In genomic region chr16:49858161-49858906, GRCm38 (mm10) we compare ENCODE assay signal across 9 mouse cellular contexts. TPM values are rescaled to one million over a fixed set of nuclear protein-coding genes. Genes with fewer than 3 reads are reported as not detected.
DNase-seq lines count a peak whose midpoint lies in the region; ATAC-seq and TF ChIP-seq lines count a peak whose summit lies in the region.
"Had no signal": no experiment of that assay in that cellular context is flagged by ENCODE, and none has a peak within 500 bp of the region (broad histone marks: within the 10 kb centered on the region; RNA-seq: fewer than 3 reads in every experiment).

No protein-coding gene starts in this region.

- no peak for TF ChIP-seq CTCF in thymus, adult 2 months (IDR thresholded peaks at IDR 0.05; ENCODE audit: borderline replicate concordance, control insufficient read depth, extremely low read depth, insufficient read depth, low read length, poor library complexity)

- peak overlapping the region; percentile 55 for H3K4me2 ChIP-seq in forebrain, embryonic 14.5 days (ENCODE audit: low read length)
- H3K4me2 ChIP-seq in liver, embryonic 13.5 days = peak overlapping the region; percentile 76

- intact Hi-C loops in left cerebral cortex, postnatal 36 days (cut with DNase I) = loop anchor here (5.0 kb wide), 3 partner anchors 189 to 574 kb away; partner anchors contain the start of gene Bbx

- H3K9ac ChIP-seq in forebrain, embryonic 14.5 days (ENCODE audit: low read length) = peak overlapping the region; percentile 45; the same call in 1 of the 2 replicates
- H3K9ac ChIP-seq in liver, embryonic 13.5 days = peak overlapping the region; percentile 100

- WGBS in forebrain, embryonic 14.5 days = 77% methylated on average over 9 of the region's 9 CpGs
- 89% methylated on average over 9 of the region's 9 CpGs for WGBS in forebrain, embryonic 10.5 days
- WGBS in thymus, adult 2 months = under 1% methylated on average over 9 of the region's 9 CpGs
- WGBS in liver, embryonic 13.5 days (ENCODE audit: insufficient replicate concordance) = 21% methylated on average over 9 of the region's 9 CpGs

- ATAC-seq in forebrain, embryonic 14.5 days = no peak
- ATAC-seq in liver, embryonic 13.5 days (ENCODE audit: low read depth) = no peak

- TF ChIP-seq POLR2A in thymus, adult 2 months (IDR thresholded peaks at IDR 0.05; ENCODE audit: control insufficient read depth, extremely low read depth, insufficient read depth, low read length, poor library complexity) = no peak

- no peak for DNase-seq in forebrain, embryonic 14.5 days (ENCODE audit: low spot score)
- DNase-seq in forebrain, embryonic 10.5 days (ENCODE audit: extremely low spot score, low spot score) = no peak
- DNase-seq in thymus, adult 2 months = no peak
- DNase-seq in thymus, postnatal 10 days (ENCODE audit: low spot score in 2 of 2) = no peak
- DNase-seq in liver, embryonic 13.5 days = no peak
- DNase-seq in left cerebral cortex, postnatal 36 days (ENCODE audit: low spot score in 2 of 2) = no peak
- no peak for DNase-seq in layer of hippocampus, adult 8-10 months (ENCODE audit: low spot score in 2 of 2)
- no peak for DNase-seq in urinary bladder, postnatal 4 days (ENCODE audit: low spot score in 2 of 2)
- DNase-seq: right cerebral cortex, adult 18-20 months had no signal

- H3K27me3 ChIP-seq in forebrain, embryonic 14.5 days (replicated peaks; ENCODE audit: control insufficient read depth, insufficient read depth, low read length) = no peaks in the 10 kb centered on the region
- no peaks in the 10 kb centered on the region for H3K27me3 ChIP-seq in forebrain, embryonic 10.5 days (ENCODE audit: poor library complexity, severe bottlenecking)
- no peaks in the 10 kb centered on the region for H3K27me3 ChIP-seq in thymus, adult 2 months (ENCODE audit: control insufficient read depth, insufficient read depth, low read length)
- H3K27me3 ChIP-seq in liver, embryonic 13.5 days = no peaks in the 10 kb centered on the region

- H3K4me1 ChIP-seq in forebrain, embryonic 14.5 days (ENCODE audit: control insufficient read depth, insufficient read depth, low read length) = peaks cover 7% of the 10 kb centered on the region; the same call in 1 of the 2 replicates
- peaks cover 41% of the 10 kb centered on the region for H3K4me1 ChIP-seq in forebrain, embryonic 10.5 days
- H3K4me1 ChIP-seq in thymus, adult 2 months (replicated peaks; ENCODE audit: control insufficient read depth, insufficient read depth, low read length) = peaks cover 14% of the 10 kb centered on the region
- peaks cover 63% of the 10 kb centered on the region for H3K4me1 ChIP-seq in liver, embryonic 13.5 days (replicated peaks)

- H3K4me3 ChIP-seq in forebrain, embryonic 14.5 days (ENCODE audit: low read depth, low read length) = no peak overlapping the region
- H3K4me3 ChIP-seq in forebrain, embryonic 10.5 days = no peak overlapping the region
- peak overlapping the region; percentile 32; the same call in 1 of the 2 replicates for H3K4me3 ChIP-seq in thymus, adult 2 months (ENCODE audit: control insufficient read depth, insufficient read depth, low read length)
- H3K4me3 ChIP-seq in liver, embryonic 13.5 days (replicated peaks) = peak overlapping the region; percentile 91

- H3K9me3 ChIP-seq in forebrain, embryonic 14.5 days (replicated peaks; ENCODE audit: control insufficient read depth, low read length) = no peaks in the 10 kb centered on the region
- no peaks in the 10 kb centered on the region for H3K9me3 ChIP-seq in forebrain, embryonic 10.5 days
- no peaks in the 10 kb centered on the region for H3K9me3 ChIP-seq in liver, embryonic 13.5 days (replicated peaks)

- H3K27ac ChIP-seq in forebrain, embryonic 14.5 days (ENCODE audit: low read depth, low read length) = peak overlapping the region; percentile 48; the same call in 1 of the 2 replicates
- no peak overlapping the region for H3K27ac ChIP-seq in forebrain, embryonic 10.5 days
- H3K27ac ChIP-seq in thymus, adult 2 months (ENCODE audit: control insufficient read depth, insufficient read depth, low read length) = peak overlapping the region; percentile 74
- H3K27ac ChIP-seq in liver, embryonic 13.5 days = peak overlapping the region; percentile 100

- H3K36me3 ChIP-seq in forebrain, embryonic 14.5 days (ENCODE audit: control insufficient read depth, insufficient read depth, low read length) = no peaks in the 10 kb centered on the region
- peaks cover 9% of the 10 kb centered on the region for H3K36me3 ChIP-seq in forebrain, embryonic 10.5 days (replicated peaks)
- H3K36me3 ChIP-seq in thymus, adult 2 months (ENCODE audit: control insufficient read depth, insufficient read depth, low read length) = peaks cover 21% of the 10 kb centered on the region
- peaks cover 48% of the 10 kb centered on the region for H3K36me3 ChIP-seq in liver, embryonic 13.5 days

RNA-seq across cellular contexts. Expression of gene Cd47, which starts 58.0 kb away (rescaled TPM):
- 97.9 and 120 TPM in 2 replicates for polyA plus RNA-seq in forebrain, embryonic 14.5 days (2014; fragmentation: Nextera tagmentation; extraction: Ambion mirVana)
- 31.9 and 32.8 TPM in 2 replicates for polyA plus RNA-seq in forebrain, embryonic 10.5 days (2016; fragmentation: Nextera tagmentation; extraction: Ambion mirVana)
- 112 and 127 TPM in 2 replicates for polyA plus RNA-seq in thymus, adult 2 months (2012; rRNA removed)
- 301 and 344 TPM in 2 replicates for polyA plus RNA-seq in liver, embryonic 13.5 days (2015; fragmentation: Nextera tagmentation; extraction: Ambion mirVana)
- total RNA-seq in left cerebral cortex, postnatal 36 days (2021) = 100 to 1,000 TPM; 234 to 245 TPM
- total RNA-seq in layer of hippocampus, adult 8-10 months (2022) = 100 to 1,000 TPM; 206 to 235 (median 218) TPM

Comparison
In these comparisons a context has a peak if more than half of its experiments do, and no peak if none do; other contexts are left out.
1. H3K4me3 ChIP-seq: peak in thymus, adult 2 months (single experiment) and liver, embryonic 13.5 days (single experiment); none in forebrain, embryonic 14.5 days (single experiment) and forebrain, embryonic 10.5 days (single experiment).